Mouse (Mus musculus): ENCODE measurements around the gene Rbm48. TPM values are rescaled to one million over a fixed set of nuclear protein-coding genes. Genes with fewer than 3 reads are reported as not detected.
"Not testable (repeated sequence)": the region's sequence is repeated elsewhere in the genome, so short reads cannot be mapped to it uniquely, and the experiment has no call there.

Rbm48 gene
- 3.9 and 4.3 TPM in 2 replicates for polyA plus RNA-seq (2012; ENCODE audit: insufficient read depth, insufficient read length, missing spikeins)

DNA sequence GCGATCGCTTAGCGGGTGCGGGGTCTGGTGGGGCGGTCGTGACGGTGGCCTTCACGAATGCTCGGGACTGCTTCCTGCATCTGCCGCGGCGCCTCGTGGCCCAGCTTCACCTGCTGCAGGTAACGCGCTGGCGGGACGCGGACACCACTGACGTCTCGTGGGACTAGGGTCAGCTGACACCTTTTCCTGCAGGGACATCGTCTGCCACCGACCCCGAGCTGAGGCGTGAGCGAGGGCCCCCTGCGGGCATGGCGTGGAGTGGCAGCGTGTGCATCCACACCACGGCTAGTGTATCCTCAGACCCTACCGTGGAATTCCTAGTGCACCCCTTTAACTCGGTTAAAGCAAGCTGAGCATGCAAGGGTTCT is at the start of gene Rbm48:
Gene Rbm48, minus strand, starts transcription at position 187 of the 368 bp plus-strand sequence.
- Histone ChIP-seq H3K27ac (replicated peaks; ENCODE audit: low read depth, low read length) (peak within 1 kb of the TSS; percentile 72), H3K4me3 (ENCODE audit: insufficient read depth, low read depth, low read length) (peak within 1 kb of the TSS; percentile 97), H3K4me1 (ENCODE audit: control insufficient read depth, insufficient read depth, insufficient read length, low read length) (peaks cover 13% of the 10 kb centered on the region; the same call in 1 of the 2 replicates)

DNA sequence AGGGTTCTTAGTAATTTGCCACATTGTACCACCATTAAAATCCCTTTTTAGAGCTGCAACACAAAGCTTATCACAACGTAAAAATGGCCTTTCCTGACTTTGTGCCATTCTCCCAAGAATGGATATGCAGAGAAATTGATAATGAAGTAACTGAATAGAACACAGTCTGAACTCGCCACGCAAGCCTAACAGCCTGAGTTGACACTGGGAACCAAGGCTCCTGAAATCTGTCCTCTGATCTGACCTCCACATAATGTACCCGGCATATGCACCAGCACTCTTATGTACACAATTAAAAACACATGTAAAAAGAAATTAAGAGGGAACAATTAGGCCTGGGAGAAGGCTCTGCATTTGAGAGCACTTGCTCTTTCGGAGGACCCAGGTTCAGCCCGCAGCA is 48.9 kb upstream of the Rbm48 start:
- H3K27ac ChIP-seq (replicated peaks; ENCODE audit: low read depth, low read length), result no peak overlapping the region
- no peaks in the 10 kb centered on the region for H3K4me1 ChIP-seq (ENCODE audit: control insufficient read depth, insufficient read depth, insufficient read length, low read length)
- H3K4me3 ChIP-seq (ENCODE audit: insufficient read depth, low read depth, low read length), result no peak overlapping the region

DNA sequence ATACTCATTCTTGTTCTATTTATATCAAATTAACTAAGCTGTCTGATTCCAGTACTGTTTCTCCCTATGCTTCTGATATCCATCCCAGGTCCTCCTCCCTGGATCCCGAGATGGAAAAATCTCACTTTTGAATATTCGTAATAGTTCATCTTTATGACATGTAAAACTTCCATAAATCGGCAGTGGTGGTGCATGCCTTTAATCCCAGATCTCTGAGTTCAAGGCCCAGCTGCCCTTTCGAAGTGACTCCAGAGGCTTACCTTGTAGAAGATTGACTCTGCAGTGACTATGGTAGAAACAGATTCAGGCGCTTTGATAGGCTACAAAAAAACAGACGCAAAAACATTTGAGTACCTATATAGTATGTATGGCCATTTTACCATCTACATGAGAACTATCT is 48.2 kb upstream of the Rbm48 start:
- Histone ChIP-seq H3K27ac (replicated peaks; ENCODE audit: low read depth, low read length) (no peak overlapping the region), H3K4me3 (ENCODE audit: insufficient read depth, low read depth, low read length) (no peak overlapping the region), H3K4me1 (ENCODE audit: control insufficient read depth, insufficient read depth, insufficient read length, low read length) (no peaks in the 10 kb centered on the region)

DNA sequence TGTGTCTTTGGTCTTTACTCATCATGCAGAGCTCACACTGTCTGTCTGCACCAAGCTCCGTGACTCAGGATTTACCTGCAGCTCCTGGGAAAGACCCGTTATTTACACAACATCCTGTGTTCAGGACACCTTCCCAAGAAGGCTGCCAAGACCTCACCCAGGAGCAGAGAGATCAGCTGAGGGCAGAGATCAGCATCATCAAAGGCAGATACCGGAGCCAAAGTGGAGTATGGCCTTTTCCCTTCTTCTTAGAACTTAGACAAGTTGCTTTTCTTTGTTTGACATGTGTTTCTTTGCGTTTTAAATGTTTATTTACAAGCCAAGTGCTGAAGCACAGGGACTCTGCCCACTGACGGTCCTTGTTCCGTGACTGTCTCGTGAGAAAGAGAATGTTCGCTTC is 38.9 kb upstream of the Rbm48 start:
- Histone ChIP-seq H3K4me3 (ENCODE audit: insufficient read depth, low read depth, low read length) (no peak overlapping the region), H3K4me1 (ENCODE audit: control insufficient read depth, insufficient read depth, insufficient read length, low read length) (no peaks in the 10 kb centered on the region), H3K27ac (replicated peaks; ENCODE audit: low read depth, low read length) (no peak overlapping the region)

DNA sequence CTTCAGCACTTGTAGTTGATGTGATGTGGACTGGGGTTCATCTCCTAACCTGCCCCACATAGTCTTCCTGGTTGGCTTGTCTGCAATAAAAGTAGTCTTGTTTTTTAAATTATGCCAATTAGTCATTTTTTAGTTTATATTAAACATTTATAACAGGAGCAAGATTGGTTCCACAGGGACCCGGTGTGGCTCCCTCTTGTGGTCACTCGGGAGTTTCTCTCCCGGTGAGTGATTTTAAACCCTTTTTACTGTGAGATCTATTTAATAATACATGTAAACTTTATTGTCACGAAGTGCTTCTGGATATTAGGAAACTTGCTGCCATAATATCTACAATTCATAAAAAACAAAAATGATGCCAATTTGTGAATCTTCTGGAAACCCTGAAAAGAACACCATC is 37.6 kb upstream of the Rbm48 start:
- Histone ChIP-seq H3K27ac (replicated peaks; ENCODE audit: low read depth, low read length) (no peak overlapping the region), H3K4me1 (ENCODE audit: control insufficient read depth, insufficient read depth, insufficient read length, low read length) (no peaks in the 10 kb centered on the region), H3K4me3 (ENCODE audit: insufficient read depth, low read depth, low read length) (no peak overlapping the region)

DNA sequence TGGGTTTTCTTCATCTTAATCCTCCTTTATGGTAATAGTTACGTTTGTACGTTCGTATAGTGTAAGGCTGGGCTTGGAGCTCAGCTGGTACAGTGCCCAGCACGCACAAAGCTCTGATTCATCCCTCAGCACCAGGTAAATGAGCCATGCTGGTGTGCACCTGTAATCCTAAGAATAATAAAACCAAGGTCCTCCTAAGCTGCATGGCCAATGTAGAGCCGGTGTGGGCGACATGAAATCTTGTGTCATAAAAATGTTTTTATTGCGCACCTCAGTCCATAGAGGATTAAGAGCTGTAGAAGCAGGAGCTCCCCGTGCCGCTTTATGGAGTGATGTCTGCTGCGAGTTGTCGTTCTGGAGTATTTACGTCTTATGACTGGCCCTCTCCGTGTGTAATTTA is 36.9 kb upstream of the Rbm48 start:
- no peak overlapping the region for H3K4me3 ChIP-seq (ENCODE audit: insufficient read depth, low read depth, low read length)
- H3K4me1 ChIP-seq (ENCODE audit: control insufficient read depth, insufficient read depth, insufficient read length, low read length), result no peaks in the 10 kb centered on the region
- no peak overlapping the region for H3K27ac ChIP-seq (replicated peaks; ENCODE audit: low read depth, low read length)

DNA sequence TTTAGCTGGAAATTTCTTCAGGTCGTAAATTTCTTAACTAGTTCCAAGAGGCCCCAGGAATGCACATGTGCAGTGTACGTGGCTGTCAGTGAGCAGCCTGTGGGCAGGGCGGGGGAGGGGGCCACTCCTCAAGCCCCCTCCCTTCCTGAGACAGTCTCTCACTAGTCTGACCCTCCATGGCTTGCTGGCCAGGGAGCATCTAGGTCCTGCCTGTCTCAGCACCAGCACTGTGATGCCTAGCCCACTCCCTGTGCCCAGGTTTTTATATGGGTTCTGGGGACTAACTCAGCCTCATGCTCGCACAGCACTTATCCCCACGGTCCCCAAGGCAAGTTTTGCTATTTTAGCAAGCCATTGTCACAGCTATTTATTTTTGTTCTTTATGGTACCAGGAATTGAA is 35.9 kb upstream of the Rbm48 start:
- Histone ChIP-seq H3K27ac (replicated peaks; ENCODE audit: low read depth, low read length) (no peak overlapping the region), H3K4me3 (ENCODE audit: insufficient read depth, low read depth, low read length) (no peak overlapping the region)

DNA sequence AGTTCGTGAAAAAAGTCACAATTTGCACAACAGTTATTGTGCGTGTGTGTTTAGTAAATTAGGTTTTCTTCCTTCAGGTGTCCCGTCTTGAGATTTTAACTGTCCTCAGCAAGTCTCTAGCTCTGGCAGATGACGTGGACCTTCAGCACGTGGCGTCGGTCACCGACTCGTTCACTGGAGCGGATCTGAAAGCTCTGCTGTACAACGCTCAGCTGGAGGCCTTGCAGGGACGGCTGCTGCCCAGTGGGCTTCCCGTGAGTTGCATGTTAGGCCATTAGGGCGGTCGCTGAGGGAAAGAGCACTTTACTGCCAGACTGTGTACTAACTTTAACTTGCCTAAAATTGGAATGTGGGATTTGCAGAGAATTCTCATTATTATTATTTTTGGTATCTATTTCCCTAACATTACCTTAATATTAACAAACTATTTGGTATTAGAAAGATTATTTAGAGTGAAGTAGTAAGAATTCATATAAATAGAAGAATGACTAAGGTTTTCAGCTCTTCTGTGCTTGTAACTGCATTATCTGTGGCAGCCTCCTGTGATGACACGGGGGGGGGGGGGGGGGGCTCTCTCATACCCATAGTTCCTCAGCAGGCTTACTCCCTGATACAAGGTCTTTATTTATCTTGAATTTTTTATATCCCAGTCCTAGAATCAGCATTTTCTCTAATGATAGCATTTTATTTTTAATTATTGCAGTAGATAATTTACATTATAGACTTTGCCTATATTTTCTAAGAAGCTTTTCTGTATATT is 35.3 kb upstream of the Rbm48 start:
- no peak overlapping the region for H3K27ac ChIP-seq (replicated peaks; ENCODE audit: low read depth, low read length)
- no peaks in the 10 kb centered on the region for H3K4me1 ChIP-seq (ENCODE audit: control insufficient read depth, insufficient read depth, insufficient read length, low read length)
- H3K4me3 ChIP-seq (ENCODE audit: insufficient read depth, low read depth, low read length), result no peak overlapping the region

More for the DNA sequence above, 35.9 kb upstream of the Rbm48 start:
- H3K4me1 ChIP-seq (ENCODE audit: control insufficient read depth, insufficient read depth, insufficient read length, low read length), result no peaks in the 10 kb centered on the region

DNA sequence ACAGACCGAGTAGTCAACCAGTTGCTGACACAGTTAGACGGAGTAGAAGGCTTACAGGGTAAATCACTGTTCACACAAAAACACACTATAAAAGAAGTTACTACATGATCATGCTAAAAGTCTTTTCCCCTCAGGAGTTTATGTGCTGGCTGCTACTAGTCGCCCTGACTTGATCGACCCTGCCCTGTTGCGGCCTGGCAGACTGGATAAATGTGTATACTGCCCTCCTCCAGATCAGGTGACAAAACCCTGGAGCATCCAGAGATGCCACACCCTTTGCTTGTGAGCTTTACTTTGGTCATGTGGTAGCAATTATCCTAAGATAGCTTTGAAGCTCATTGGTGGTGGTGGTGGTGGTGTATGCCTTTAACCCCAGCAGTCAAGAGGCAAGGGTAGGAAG is 33.7 kb upstream of the Rbm48 start:
- Histone ChIP-seq H3K4me1 (ENCODE audit: control insufficient read depth, insufficient read depth, insufficient read length, low read length) (no peaks in the 10 kb centered on the region), H3K4me3 (ENCODE audit: insufficient read depth, low read depth, low read length) (no peak overlapping the region), H3K27ac (replicated peaks; ENCODE audit: low read depth, low read length) (no peak overlapping the region)

DNA sequence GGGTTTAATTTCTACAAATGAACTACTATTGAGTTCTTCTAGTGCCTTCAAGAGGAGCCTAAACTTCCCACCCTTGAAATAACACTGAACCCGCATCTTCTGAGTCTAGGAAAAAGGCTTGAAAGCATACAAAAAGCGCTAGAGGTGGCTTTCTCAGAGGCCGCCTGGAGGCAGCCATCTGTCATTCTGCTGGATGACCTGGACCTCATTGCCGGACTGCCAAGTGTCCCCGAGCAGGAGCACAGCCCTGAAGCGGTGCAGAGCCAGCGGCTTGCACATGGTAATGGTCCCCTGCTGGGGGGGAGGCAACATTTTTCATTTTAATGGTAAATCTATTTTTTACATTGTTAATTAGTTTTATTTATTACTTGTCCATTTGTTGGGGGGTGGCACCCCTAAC is 24.1 kb upstream of the Rbm48 start:
- Histone ChIP-seq H3K4me3 (ENCODE audit: insufficient read depth, low read depth, low read length) (no peak overlapping the region), H3K4me1 (ENCODE audit: control insufficient read depth, insufficient read depth, insufficient read length, low read length) (no peaks in the 10 kb centered on the region)

DNA sequence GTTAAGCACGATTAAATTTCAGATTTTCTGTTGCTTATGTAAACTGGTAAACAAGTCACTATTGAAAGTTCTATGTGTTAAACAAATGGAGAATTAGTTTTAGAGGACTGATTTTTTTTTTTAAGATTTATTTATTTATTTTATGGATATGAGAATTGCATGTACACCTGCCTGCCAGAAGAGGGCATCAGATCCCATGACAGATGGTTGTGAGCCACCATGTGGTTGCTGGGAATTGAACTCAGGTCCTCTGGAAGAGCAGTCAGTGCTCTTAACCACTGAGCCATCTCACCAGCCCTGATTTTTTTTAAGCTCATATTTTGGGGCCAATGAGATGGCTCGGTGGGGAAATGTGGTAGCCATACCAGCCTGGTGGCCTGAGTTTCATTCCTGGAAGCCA is 15.4 kb upstream of the Rbm48 start:
- H3K27ac ChIP-seq (replicated peaks; ENCODE audit: low read depth, low read length); H3K4me1 ChIP-seq (ENCODE audit: control insufficient read depth, insufficient read depth, insufficient read length, low read length); H3K4me3 ChIP-seq (ENCODE audit: insufficient read depth, low read depth, low read length): not testable (repeated sequence)

More for the DNA sequence above, 24.1 kb upstream of the Rbm48 start:
- no peak overlapping the region for H3K27ac ChIP-seq (replicated peaks; ENCODE audit: low read depth, low read length)

DNA sequence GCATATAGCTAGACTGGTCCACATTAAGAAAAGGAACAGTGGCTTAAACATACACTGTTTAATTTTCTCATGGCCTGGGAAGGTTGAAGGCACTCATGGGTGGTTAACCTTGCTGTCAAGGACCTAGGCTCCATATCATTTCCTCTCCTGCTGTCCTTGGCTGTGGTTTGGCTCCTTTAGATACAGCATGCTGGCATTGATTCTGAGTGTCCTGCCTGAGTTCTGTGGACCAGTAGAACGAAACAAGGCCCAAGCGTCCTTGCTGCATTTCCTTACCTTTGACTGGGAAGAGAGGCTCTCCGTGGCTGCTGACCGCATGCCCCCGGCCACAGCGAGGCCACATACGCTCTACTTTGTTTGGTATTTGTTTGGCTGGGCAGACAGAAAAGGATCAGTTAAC is 12.9 kb upstream of the Rbm48 start:
- H3K27ac ChIP-seq (replicated peaks; ENCODE audit: low read depth, low read length), result no peak overlapping the region
- H3K4me1 ChIP-seq (ENCODE audit: control insufficient read depth, insufficient read depth, insufficient read length, low read length), result no peaks in the 10 kb centered on the region
- H3K4me3 ChIP-seq (ENCODE audit: insufficient read depth, low read depth, low read length), result no peak overlapping the region

DNA sequence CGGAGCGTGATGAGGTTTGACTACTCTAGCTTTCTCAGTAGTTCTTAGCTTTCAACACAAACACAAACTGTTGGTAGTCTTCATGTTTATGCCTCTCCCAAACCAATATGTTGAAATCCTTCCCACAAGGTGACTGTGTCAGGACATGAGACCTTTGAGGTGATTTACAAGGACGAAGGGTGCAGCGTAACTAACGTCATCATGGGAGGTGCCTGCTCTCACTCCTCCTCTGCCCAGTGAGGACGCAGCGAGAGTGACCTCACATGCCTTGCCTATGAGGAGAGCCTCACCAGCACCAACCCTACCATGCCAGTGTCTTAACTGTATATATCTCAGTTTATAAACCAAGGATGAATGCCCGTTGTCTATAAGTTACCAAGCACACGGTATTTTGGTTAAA is 10.7 kb upstream of the Rbm48 start:
- H3K4me3 ChIP-seq (ENCODE audit: insufficient read depth, low read depth, low read length), result no peak overlapping the region
- no peaks in the 10 kb centered on the region for H3K4me1 ChIP-seq (ENCODE audit: control insufficient read depth, insufficient read depth, insufficient read length, low read length)
- H3K27ac ChIP-seq (replicated peaks; ENCODE audit: low read depth, low read length), result no peak overlapping the region

DNA sequence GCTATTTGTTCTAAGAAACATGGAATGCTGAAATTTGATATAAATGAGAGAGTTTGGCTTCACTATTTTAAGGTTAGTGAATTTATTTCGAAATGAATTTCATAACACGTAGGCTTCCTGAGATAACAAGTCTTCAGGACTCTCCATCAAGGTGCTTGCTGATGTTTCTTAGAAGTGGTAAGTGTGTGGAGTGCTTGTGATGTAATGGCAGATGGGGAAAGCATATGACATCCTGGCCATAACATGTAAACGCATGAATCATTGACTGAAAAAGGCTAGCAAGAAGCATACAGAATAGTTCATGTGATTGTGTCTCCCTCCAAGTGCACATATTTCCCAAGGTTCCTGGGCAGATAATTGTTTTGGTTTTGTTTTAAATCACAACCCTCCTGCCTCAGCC is 4.4 kb upstream of the Rbm48 start:
- peak overlapping the region; percentile 92 for H3K27ac ChIP-seq (replicated peaks; ENCODE audit: low read depth, low read length)
- peaks cover 14% of the 10 kb centered on the region; the same call in 1 of the 2 replicates for H3K4me1 ChIP-seq (ENCODE audit: control insufficient read depth, insufficient read depth, insufficient read length, low read length)
- no peak overlapping the region; the same call in 1 of the 2 replicates for H3K4me3 ChIP-seq (ENCODE audit: insufficient read depth, low read depth, low read length)

DNA sequence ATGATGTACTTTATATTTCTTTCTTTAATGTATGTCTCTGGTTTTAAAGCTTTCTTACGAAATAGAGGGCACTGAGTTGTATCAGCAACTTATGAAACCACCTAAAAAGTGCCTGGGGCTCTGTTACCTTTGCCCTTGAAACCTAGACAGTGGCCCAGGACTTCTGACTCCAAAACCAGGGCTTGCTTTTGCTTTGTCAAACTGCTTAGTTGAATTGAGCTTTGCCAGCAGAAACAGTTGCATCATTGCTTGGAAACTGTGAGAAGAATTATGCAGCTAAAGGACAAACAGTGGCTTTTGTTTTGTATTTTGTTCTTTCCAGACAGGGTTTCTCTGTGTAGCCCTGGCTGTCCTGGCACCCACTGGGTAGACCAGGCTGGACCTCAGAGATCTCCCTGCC is 3.9 kb upstream of the Rbm48 start:
- Histone ChIP-seq H3K27ac (replicated peaks; ENCODE audit: low read depth, low read length) (peak overlapping the region; percentile 92), H3K4me1 (ENCODE audit: control insufficient read depth, insufficient read depth, insufficient read length, low read length) (peaks cover 14% of the 10 kb centered on the region; the same call in 1 of the 2 replicates), H3K4me3 (ENCODE audit: insufficient read depth, low read depth, low read length) (peak overlapping the region; percentile 37)

DNA sequence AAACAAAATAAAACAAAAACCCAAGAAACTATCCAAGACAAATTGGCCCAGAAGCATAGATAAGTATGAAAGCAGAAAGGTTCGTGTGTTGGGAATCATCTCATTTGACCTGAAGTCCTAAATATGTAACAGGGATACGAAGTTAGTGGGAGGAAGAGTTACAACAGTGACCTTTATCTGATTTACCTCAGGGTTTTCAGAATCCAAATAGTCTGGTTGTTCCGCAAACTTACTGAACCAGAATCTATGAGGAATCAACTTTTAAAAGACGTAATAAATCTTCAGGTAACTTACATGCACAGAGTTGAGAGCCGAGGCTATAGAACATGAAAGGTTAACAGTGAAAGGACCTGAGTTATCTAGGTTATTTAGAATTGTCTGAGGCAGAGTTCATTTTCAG is 2.4 kb upstream of the Rbm48 start:
- H3K27ac ChIP-seq (replicated peaks; ENCODE audit: low read depth, low read length), result peak overlapping the region; percentile 75; the same call in 1 of the 2 replicates
- H3K4me1 ChIP-seq (ENCODE audit: control insufficient read depth, insufficient read depth, insufficient read length, low read length), result peaks cover 14% of the 10 kb centered on the region; the same call in 1 of the 2 replicates
- no peak overlapping the region for H3K4me3 ChIP-seq (ENCODE audit: insufficient read depth, low read depth, low read length)

Measured in brown adipose tissue, adult 24 weeks (tissue).